Mouse (Mus musculus) liver, adult 2 months (tissue): ENCODE measurements around the gene Ptk6. TPM values are rescaled to one million over a fixed set of nuclear protein-coding genes. Genes with fewer than 3 reads are reported as not detected.

Experiments used
- DNase-seq: peaks from one replicate; pipeline ENCODE4 v3.0.0-alpha.2; 2011; ENCODE audit warnings: low read depth, low spot score; ENCODE audit errors: extremely low read depth
- H3K27ac ChIP-seq: fragments of 200-500 bp; replicated peaks from 2 replicates; pipeline ENCODE4 v1.5.1; 2012; ENCODE audit warnings: low read depth, mild to moderate bottlenecking, control low read depth, inconsistent platforms, low read length; ENCODE audit not compliant: insufficient read depth
- H3K27me3 ChIP-seq: fragments of 200-500 bp; 2 replicates; pipeline ENCODE4 v1.6.1; 2012; ENCODE audit warnings: mild to moderate bottlenecking, moderate library complexity, low read length, inconsistent platforms; ENCODE audit not compliant: control insufficient read depth, insufficient read depth
- H3K36me3 ChIP-seq: fragments of 200-500 bp; 2 replicates; pipeline ENCODE4 v1.6.1; 2012; ENCODE audit warnings: low read length, inconsistent platforms; ENCODE audit not compliant: control insufficient read depth, insufficient read depth
- H3K4me1 ChIP-seq: fragments of 200-500 bp; 2 replicates; pipeline ENCODE4 v1.6.1; 2011; ENCODE audit warnings: low read length; ENCODE audit not compliant: control insufficient read depth, insufficient read depth
- H3K4me3 ChIP-seq: fragments of 200-500 bp; 2 replicates; pipeline ENCODE4 v1.5.1; 2011; ENCODE audit warnings: low read depth, mild to moderate bottlenecking, control low read depth, low read length, moderate library complexity; ENCODE audit not compliant: insufficient read depth
- H3K79me2 ChIP-seq: fragments of 200-500 bp; 2 replicates; pipeline ENCODE4 v1.6.1; 2012; ENCODE audit warnings: inconsistent platforms, mild to moderate bottlenecking, low read length, moderate library complexity; ENCODE audit not compliant: control insufficient read depth, insufficient read depth
- H3K9ac ChIP-seq: fragments of 200-500 bp; 2 replicates; pipeline ENCODE4 v1.6.1; 2012; ENCODE audit warnings: low read depth, mild to moderate bottlenecking, control low read depth, inconsistent platforms, low read length
- CTCF ChIP-seq: fragments of 200-500 bp; IDR thresholded peaks from 2 replicates; pipeline ENCODE4 v1.5.1; 2011; ENCODE audit warnings: low read depth, low read length, control low read depth
- POLR2A ChIP-seq: fragments of 200-500 bp; IDR thresholded peaks from 2 replicates; pipeline ENCODE4 v1.6.1; 2011; ENCODE audit warnings: low read length, control low read depth; ENCODE audit not compliant: insufficient read depth; ENCODE audit errors: extremely low read depth
- WGBS: fragments of 180-500 bp; shearing (Covaris S2); methylation state at CpG from one replicate; pipeline ENCODE4 v1.1.7; 2018; 5-methylcytosine and 5-hydroxymethylcytosine counted together
- polyA plus RNA-seq: library from polyadenylated mRNA; depleted of rRNA; stranded (reverse); fragments of >200 nt; gene quantifications from 2 replicates; pipeline ENCODE4 v1.2.3, GENCODE M21; 2012
- total RNA-seq: library from RNA; depleted of rRNA; stranded (reverse); fragments of >200 nt; gene quantifications from 2 replicates; pipeline ENCODE4 v1.2.3, GENCODE M21; 2014

The Ptk6 gene
- total and polyA plus RNA-seq, 2 experiments = 0.83 to 2.5 TPM

DNA sequence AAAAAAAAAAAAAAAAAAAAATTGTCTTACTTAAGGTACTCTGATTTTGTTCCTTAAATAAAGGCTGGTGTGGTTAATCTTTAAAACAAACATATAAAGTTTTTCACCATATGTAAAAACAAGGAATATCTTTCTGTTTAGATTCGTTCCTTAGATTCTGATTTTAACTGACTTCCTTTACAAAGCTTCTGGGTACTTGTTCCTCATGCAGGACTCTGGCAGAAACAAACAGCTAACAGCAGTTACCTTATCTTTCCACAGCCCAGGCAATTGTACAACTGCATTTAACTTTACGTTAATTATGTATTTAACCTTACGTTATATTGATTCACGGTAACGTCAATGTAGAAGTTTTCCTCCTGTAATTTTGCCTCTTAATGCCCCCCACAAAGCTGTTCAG lies 36.1 kb downstream of the Ptk6 start:
- Histone ChIP-seq H3K4me3 (no peak overlapping the region), H3K79me2 (no peaks in the 10 kb centered on the region), H3K27ac (no peak overlapping the region), H3K27me3 (no peaks in the 10 kb centered on the region; the same call in 1 of the 2 replicates), H3K4me1 (no peaks in the 10 kb centered on the region), H3K36me3 (no peaks in the 10 kb centered on the region), H3K9ac (no peak overlapping the region)
- 64% methylated on average over 5 of the region's 5 CpGs for WGBS
- DNase-seq = no peak
- TF ChIP-seq POLR2A = no peak
- no peak for TF ChIP-seq CTCF

DNA sequence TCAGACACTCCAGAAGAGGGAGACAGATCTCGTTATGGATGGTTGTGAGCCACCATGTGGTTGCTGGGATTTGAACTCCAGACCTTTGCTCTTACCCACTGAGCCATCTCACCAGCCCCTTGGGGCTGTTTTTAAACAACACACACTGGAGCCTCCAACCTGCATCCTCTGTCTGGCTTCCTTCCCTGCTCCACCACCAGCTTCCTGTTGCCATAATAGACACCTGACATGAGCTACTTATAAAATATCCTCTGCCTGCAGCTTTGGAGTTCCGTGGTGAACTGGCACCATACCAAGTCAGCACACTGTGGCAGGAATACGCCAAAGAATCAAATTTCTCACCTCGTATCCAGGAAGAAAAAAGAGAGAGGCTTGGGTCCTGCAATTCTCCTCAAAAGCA lies 41.8 kb downstream of the Ptk6 start:
- 77% methylated on average over 4 of the region's 4 CpGs for WGBS
- no peaks in the 10 kb centered on the region for H3K4me1 ChIP-seq

DNA sequence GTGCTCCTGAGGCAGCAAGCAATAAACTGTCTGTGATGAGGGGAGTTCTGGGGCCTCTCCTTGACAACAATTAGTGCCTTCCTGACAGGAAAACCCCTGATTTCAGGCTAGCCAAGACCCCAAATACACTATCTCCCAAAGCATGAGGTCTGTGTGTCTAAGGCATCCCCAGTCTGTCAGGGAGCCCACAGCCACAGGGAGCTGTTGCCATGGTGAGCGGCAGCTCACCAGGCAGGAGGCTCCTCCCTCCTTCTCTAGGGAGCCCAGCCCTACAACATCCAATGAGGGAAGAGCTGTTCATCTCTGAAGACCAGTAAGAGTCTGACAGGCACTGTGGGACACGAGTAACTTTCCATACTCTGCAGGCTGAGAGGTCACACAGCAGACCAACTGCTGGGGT lies 42.8 kb downstream of the Ptk6 start:
- Histone ChIP-seq H3K27me3 (peaks cover 8% of the 10 kb centered on the region; the same call in 1 of the 2 replicates), H3K4me1 (no peaks in the 10 kb centered on the region), H3K36me3 (no peaks in the 10 kb centered on the region), H3K9ac (no peak overlapping the region), H3K4me3 (no peak overlapping the region), H3K27ac (no peak overlapping the region), H3K79me2 (no peaks in the 10 kb centered on the region)
- 23% methylated on average over 2 of the region's 2 CpGs for WGBS
- no peak for DNase-seq
- TF ChIP-seq POLR2A = no peak
- TF ChIP-seq CTCF = no peak

More for the DNA sequence above, 41.8 kb downstream of the Ptk6 start:
- TF ChIP-seq POLR2A (no peak), CTCF (no peak)
- Histone ChIP-seq H3K36me3 (no peaks in the 10 kb centered on the region), H3K79me2 (no peaks in the 10 kb centered on the region), H3K27ac (no peak overlapping the region), H3K4me3 (no peak overlapping the region), H3K9ac (no peak overlapping the region), H3K27me3 (peaks cover 7% of the 10 kb centered on the region; the same call in 1 of the 2 replicates)
- no peak for DNase-seq

DNA sequence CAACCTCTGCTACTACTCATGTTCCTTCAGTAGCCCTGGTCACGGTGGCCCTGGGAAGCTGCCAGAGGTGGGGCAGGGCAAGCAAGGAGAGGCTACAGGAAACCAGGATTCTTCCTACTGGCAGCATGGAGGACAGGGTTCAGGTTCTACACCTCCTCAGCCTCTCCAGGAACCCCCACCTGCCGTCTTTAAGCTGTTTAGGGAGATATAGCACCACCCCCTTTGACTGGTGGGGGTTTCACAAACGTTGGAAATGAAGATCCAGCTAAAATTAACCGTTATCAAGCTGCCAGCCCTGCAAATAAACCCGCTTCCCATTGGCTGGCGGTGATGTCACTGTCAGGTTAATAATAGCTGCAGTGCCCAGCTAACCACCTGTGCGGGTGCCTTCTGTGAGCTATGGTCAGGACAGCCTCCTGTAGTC lies 43.5 kb downstream of the Ptk6 start:
- peaks cover 8% of the 10 kb centered on the region; the same call in 1 of the 2 replicates for H3K27me3 ChIP-seq
- no peak overlapping the region for H3K27ac ChIP-seq
- DNase-seq = no peak
- H3K79me2 ChIP-seq = no peaks in the 10 kb centered on the region
- H3K36me3 ChIP-seq = no peaks in the 10 kb centered on the region
- H3K4me3 ChIP-seq = no peak overlapping the region
- no peak overlapping the region for H3K9ac ChIP-seq
- 47% methylated on average over 7 of the region's 7 CpGs for WGBS
- TF ChIP-seq POLR2A (no peak), CTCF (no peak)
- H3K4me1 ChIP-seq = no peaks in the 10 kb centered on the region

DNA sequence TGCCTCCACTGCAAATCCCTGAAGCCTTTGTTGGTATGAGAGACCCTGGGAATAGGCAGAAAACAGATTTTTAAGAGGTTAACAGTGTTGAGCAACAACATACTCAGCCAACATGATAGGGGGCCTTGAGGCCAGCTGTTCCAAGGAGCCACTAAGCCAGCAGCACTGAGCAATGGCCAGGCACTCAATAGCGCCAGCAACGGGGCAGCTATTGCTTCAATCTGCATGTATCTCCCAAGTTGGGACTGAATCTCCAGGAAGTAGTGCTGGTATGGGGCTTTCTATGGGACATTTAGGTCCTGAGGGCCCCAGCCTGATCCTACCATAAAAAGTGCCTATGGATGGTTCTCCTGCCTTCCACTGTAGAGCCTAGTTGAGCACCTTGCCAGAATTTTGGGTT lies 44.1 kb downstream of the Ptk6 start:
- Histone ChIP-seq H3K27me3 (peaks cover 8% of the 10 kb centered on the region; the same call in 1 of the 2 replicates), H3K4me1 (no peaks in the 10 kb centered on the region), H3K79me2 (no peaks in the 10 kb centered on the region), H3K36me3 (no peaks in the 10 kb centered on the region), H3K9ac (no peak overlapping the region), H3K27ac (no peak overlapping the region), H3K4me3 (no peak overlapping the region)
- no peak for DNase-seq
- WGBS = 93% methylated on average over 2 of the region's 2 CpGs
- TF ChIP-seq POLR2A (no peak), CTCF (no peak)

DNA sequence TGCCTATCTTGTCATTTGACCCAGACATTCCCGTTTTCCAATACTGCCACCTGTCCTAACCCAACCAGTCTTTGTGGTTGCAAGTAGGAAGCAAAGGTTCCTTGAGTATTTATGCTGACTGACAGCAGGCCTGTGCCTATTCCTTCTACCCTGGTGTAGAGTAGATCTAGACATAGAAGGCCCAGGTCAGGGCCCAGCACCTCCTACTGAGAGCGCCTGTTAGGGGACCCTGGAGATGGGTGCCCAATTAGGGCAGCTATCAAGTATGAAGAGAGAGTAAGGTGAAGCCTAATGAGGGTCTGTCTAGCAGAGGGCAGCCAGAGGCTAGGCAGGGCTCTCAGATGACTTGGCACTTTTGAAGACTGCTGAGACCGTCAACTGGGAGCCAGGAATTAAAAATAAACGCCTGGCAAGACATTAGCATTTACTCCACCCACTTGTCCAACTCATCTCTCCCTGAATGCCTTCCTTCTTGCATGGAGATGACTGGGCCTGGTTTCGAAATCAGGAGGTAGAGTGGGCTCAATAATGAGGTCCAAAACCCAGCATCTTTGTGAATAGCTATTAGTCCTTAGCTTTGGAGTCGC lies 44.8 kb downstream of the Ptk6 start:
- Histone ChIP-seq H3K27me3 (peaks cover 8% of the 10 kb centered on the region; the same call in 1 of the 2 replicates), H3K4me3 (no peak overlapping the region), H3K9ac (no peak overlapping the region), H3K79me2 (no peaks in the 10 kb centered on the region), H3K27ac (no peak overlapping the region), H3K36me3 (no peaks in the 10 kb centered on the region), H3K4me1 (no peaks in the 10 kb centered on the region)
- no peak for TF ChIP-seq CTCF
- TF ChIP-seq POLR2A = no peak
- no peak for DNase-seq
- WGBS = 76% methylated on average over 6 of the region's 6 CpGs
